Mouse (Mus musculus) cortical plate, adult 2 months (tissue): ENCODE data around the gene Apela.

ENCODE experiments used
- CTCF ChIP-seq: fragments of 200-500 bp; IDR thresholded peaks from 2 replicates; pipeline ENCODE4 v1.5.1; 2011; ENCODE audit warnings: mild to moderate bottlenecking, control low read depth, low read length; ENCODE audit not compliant: insufficient read depth; ENCODE audit errors: extremely low read depth
- POLR2A ChIP-seq: fragments of 200-500 bp; IDR thresholded peaks from 2 replicates; pipeline ENCODE4 v1.6.1; 2011; ENCODE audit warnings: mild to moderate bottlenecking, low read length, control low read depth; ENCODE audit not compliant: insufficient read depth; ENCODE audit errors: extremely low read depth

DNA sequence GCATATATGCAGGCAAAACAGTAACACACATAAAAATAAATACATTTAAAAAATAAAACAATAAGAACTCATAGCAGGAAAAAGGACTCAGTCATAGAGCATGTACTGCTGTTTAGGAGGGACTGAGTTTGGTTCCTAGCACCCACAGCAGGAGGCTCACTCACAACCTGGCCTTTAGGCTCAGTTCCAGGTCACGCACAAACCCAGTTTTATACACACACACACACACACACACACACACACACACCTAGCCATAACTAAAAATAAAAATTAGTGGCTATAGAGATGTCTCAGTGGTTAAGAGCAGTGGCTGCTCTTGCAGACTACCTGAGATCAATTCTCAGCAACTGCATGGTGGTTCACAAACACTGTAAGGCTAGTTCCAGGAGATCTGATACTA is 5.0 kb downstream of the Apela start:
- TF ChIP-seq CTCF (no peak), POLR2A (no peak)
